Mouse (Mus musculus) heart, embryonic 15.5 days (tissue): ENCODE measurements at regions not wholly inside any gene's neighbourhood (a gene's known extent, or its start where the extent isn't known, plus 50 kb on each side); places are given as distances from the start of the nearest gene placed in this dataset.

ENCODE experiments used
- ATAC-seq: fragments of 200-750 bp; cut with Nextera tagmentation; replicated peaks from 2 replicates; pipeline ENCODE4 v1.8.0; 2017; ENCODE audit warnings: low read depth, moderate TSS enrichment; ENCODE audit not compliant: insufficient number of reproducible peaks, insufficient read depth, low FRiP score
- H3K27ac ChIP-seq: fragments of 300-500 bp; sonication (generic); 2 replicates; pipeline ENCODE4 v1.5.1; 2015; ENCODE audit warnings: mild to moderate bottlenecking, inconsistent platforms
- H3K27me3 ChIP-seq: fragments of 300-500 bp; sonication (generic); 2 replicates; pipeline ENCODE4 v1.6.1; 2015; ENCODE audit warnings: inconsistent platforms
- H3K36me3 ChIP-seq: fragments of 300-500 bp; sonication (generic); 2 replicates; pipeline ENCODE4 v1.6.1; 2015; ENCODE audit warnings: mild to moderate bottlenecking, inconsistent platforms
- H3K4me1 ChIP-seq: fragments of 300-500 bp; sonication (generic); replicated peaks from 2 replicates; pipeline ENCODE4 v1.6.1; 2015; ENCODE audit warnings: inconsistent platforms
- H3K4me2 ChIP-seq: fragments of 300-500 bp; sonication (generic); 2 replicates; pipeline ENCODE4 v1.6.1; 2015; ENCODE audit warnings: inconsistent platforms, mild to moderate bottlenecking, moderate library complexity
- H3K4me3 ChIP-seq: fragments of 300-500 bp; sonication (generic); 2 replicates; pipeline ENCODE4 v1.5.1; 2015; ENCODE audit warnings: mild to moderate bottlenecking, inconsistent platforms
- H3K9ac ChIP-seq: fragments of 300-500 bp; sonication (generic); 2 replicates; pipeline ENCODE4 v1.6.1; 2015; ENCODE audit warnings: mild to moderate bottlenecking, inconsistent platforms
- H3K9me3 ChIP-seq: fragments of 300-500 bp; sonication (generic); replicated peaks from 2 replicates; pipeline ENCODE4 v1.6.1; 2016; ENCODE audit warnings: inconsistent platforms
- WGBS: fragments of 180-500 bp; shearing (Covaris S2); methylation state at CpG from one replicate; pipeline ENCODE4 v1.1.7; 2015; ENCODE audit warnings: mixed read lengths; 5-methylcytosine and 5-hydroxymethylcytosine counted together

GRCm38 (mm10) chr3:60765079-60765478 is 237.5 kb upstream of the P2ry1 start:
- no peaks in the 10 kb centered on the region; the same call in 1 of the 2 replicates for H3K4me1 ChIP-seq
- H3K27me3 ChIP-seq = no peaks in the 10 kb centered on the region
- H3K36me3 ChIP-seq = no peaks in the 10 kb centered on the region
- H3K27ac ChIP-seq = no peak overlapping the region
- no peak overlapping the region for H3K4me2 ChIP-seq
- H3K9me3 ChIP-seq = no peaks in the 10 kb centered on the region
- no peak overlapping the region for H3K9ac ChIP-seq
- no peak for ATAC-seq
- WGBS = 60% methylated on average over 4 of the region's 4 CpGs
- H3K4me3 ChIP-seq = no peak overlapping the region

GRCm38 (mm10) chr3:60768996-60769395 is 233.6 kb upstream of the P2ry1 start:
- Histone ChIP-seq H3K4me3 (no peak overlapping the region), H3K9ac (no peak overlapping the region), H3K27ac (no peak overlapping the region), H3K9me3 (no peaks in the 10 kb centered on the region), H3K27me3 (no peaks in the 10 kb centered on the region), H3K36me3 (no peaks in the 10 kb centered on the region), H3K4me1 (0 out of 2 replicates have a peak, but pooled peaks cover 2% of the 10 kb centered on the region), H3K4me2 (no peak overlapping the region)
- ATAC-seq = no peak

GRCm38 (mm10) chr3:60771866-60772265 is 230.7 kb upstream of the P2ry1 start:
- H3K36me3 ChIP-seq = no peaks in the 10 kb centered on the region
- no peak for ATAC-seq
- WGBS = 55% methylated on average over 4 of the region's 4 CpGs
- no peak overlapping the region for H3K4me2 ChIP-seq
- H3K27me3 ChIP-seq = no peaks in the 10 kb centered on the region
- H3K9ac ChIP-seq = no peak overlapping the region
- no peak overlapping the region for H3K4me3 ChIP-seq
- 0 out of 2 replicates have a peak, but pooled peaks cover 2% of the 10 kb centered on the region for H3K4me1 ChIP-seq
- H3K9me3 ChIP-seq = no peaks in the 10 kb centered on the region
- H3K27ac ChIP-seq = no peak overlapping the region

GRCm38 (mm10) chr3:60773383-60773782 is 229.2 kb upstream of the P2ry1 start:
- Histone ChIP-seq H3K4me1 (0 out of 2 replicates have a peak, but pooled peaks cover 2% of the 10 kb centered on the region), H3K9me3 (no peaks in the 10 kb centered on the region), H3K27me3 (no peaks in the 10 kb centered on the region), H3K4me2 (no peak overlapping the region), H3K9ac (no peak overlapping the region), H3K4me3 (no peak overlapping the region), H3K27ac (no peak overlapping the region), H3K36me3 (no peaks in the 10 kb centered on the region)
- 0 out of 2 replicates have a peak, but pooled peaks have one; percentile 22 for ATAC-seq
- 48% methylated on average over 3 of the region's 3 CpGs for WGBS

GRCm38 (mm10) chr3:60785137-60785875 is 217.3 kb upstream of the P2ry1 start:
- ATAC-seq = peak; percentile 90
- Histone ChIP-seq H3K4me2 (peak overlapping the region; percentile 6; the same call in 1 of the 2 replicates), H3K36me3 (no peaks in the 10 kb centered on the region), H3K9me3 (no peaks in the 10 kb centered on the region), H3K4me1 (peaks cover 2% of the 10 kb centered on the region; the same call in 1 of the 2 replicates), H3K9ac (no peak overlapping the region), H3K27me3 (no peaks in the 10 kb centered on the region), H3K4me3 (no peak overlapping the region), H3K27ac (peak overlapping the region; percentile 70)
- 30% methylated on average over 9 of the region's 9 CpGs for WGBS

GRCm38 (mm10) chr3:60787989-60788388 is 214.6 kb upstream of the P2ry1 start:
- H3K4me2 ChIP-seq = no peak overlapping the region
- no peaks in the 10 kb centered on the region for H3K9me3 ChIP-seq
- WGBS = 63% methylated on average over 8 of the region's 8 CpGs
- H3K27me3 ChIP-seq = no peaks in the 10 kb centered on the region
- no peak for ATAC-seq
- H3K4me1 ChIP-seq = peaks cover 2% of the 10 kb centered on the region; the same call in 1 of the 2 replicates
- H3K9ac ChIP-seq = no peak overlapping the region
- no peak overlapping the region for H3K4me3 ChIP-seq
- H3K27ac ChIP-seq = no peak overlapping the region
- no peaks in the 10 kb centered on the region for H3K36me3 ChIP-seq

- H3K27ac ChIP-seq = no peak overlapping the region
- H3K4me2 ChIP-seq = no peak overlapping the region
- no peaks in the 10 kb centered on the region for H3K36me3 ChIP-seq
- H3K9me3 ChIP-seq = no peaks in the 10 kb centered on the region
- ATAC-seq = no peak
- H3K27me3 ChIP-seq = no peaks in the 10 kb centered on the region
- H3K9ac ChIP-seq = no peak overlapping the region
- WGBS = 76% methylated on average over 4 of the region's 4 CpGs
- H3K4me1 ChIP-seq = peaks cover 2% of the 10 kb centered on the region; the same call in 1 of the 2 replicates
- no peak overlapping the region for H3K4me3 ChIP-seq
Measured at GRCm38 (mm10) chr3:60789441-60789840, 213.2 kb upstream of the P2ry1 start.

GRCm38 (mm10) chr3:60792166-60792565 is 210.4 kb upstream of the P2ry1 start:
- 67% methylated on average over 4 of the region's 4 CpGs for WGBS
- no peaks in the 10 kb centered on the region for H3K27me3 ChIP-seq
- H3K4me1 ChIP-seq = no peaks in the 10 kb centered on the region; the same call in 1 of the 2 replicates
- H3K4me3 ChIP-seq = no peak overlapping the region
- no peak overlapping the region for H3K4me2 ChIP-seq
- H3K36me3 ChIP-seq = no peaks in the 10 kb centered on the region
- no peak overlapping the region for H3K9ac ChIP-seq
- H3K27ac ChIP-seq = no peak overlapping the region
- no peak for ATAC-seq
- H3K9me3 ChIP-seq = no peaks in the 10 kb centered on the region

- no peaks in the 10 kb centered on the region for H3K4me1 ChIP-seq
- no peak for ATAC-seq
Measured at GRCm38 (mm10) chr3:60796207-60796606, 206.4 kb upstream of the P2ry1 start.

GRCm38 (mm10) chr3:60797808-60798207 is 204.8 kb upstream of the P2ry1 start:
- no peaks in the 10 kb centered on the region for H3K9me3 ChIP-seq
- WGBS = 70% methylated on average over 6 of the region's 6 CpGs
- ATAC-seq = no peak
- no peaks in the 10 kb centered on the region for H3K27me3 ChIP-seq
- H3K9ac ChIP-seq = no peak overlapping the region
- H3K27ac ChIP-seq = peak overlapping the region; percentile 21
- no peaks in the 10 kb centered on the region for H3K4me1 ChIP-seq
- no peak overlapping the region for H3K4me2 ChIP-seq
- no peak overlapping the region for H3K4me3 ChIP-seq
- no peaks in the 10 kb centered on the region for H3K36me3 ChIP-seq

More at GRCm38 (mm10) chr3:60796207-60796606, 206.4 kb upstream of the P2ry1 start:
- H3K36me3 ChIP-seq = no peaks in the 10 kb centered on the region
- no peak overlapping the region for H3K4me3 ChIP-seq
- no peak overlapping the region for H3K27ac ChIP-seq
- H3K27me3 ChIP-seq = no peaks in the 10 kb centered on the region
- H3K9ac ChIP-seq = no peak overlapping the region
- 68% methylated on average over 2 of the region's 2 CpGs for WGBS
- no peak overlapping the region for H3K4me2 ChIP-seq
- no peaks in the 10 kb centered on the region for H3K9me3 ChIP-seq

GRCm38 (mm10) chr3:60798461-60798860 is 204.1 kb upstream of the P2ry1 start:
- no peak for ATAC-seq
- Histone ChIP-seq H3K27me3 (no peaks in the 10 kb centered on the region), H3K4me3 (no peak overlapping the region), H3K27ac (no peak overlapping the region), H3K4me1 (no peaks in the 10 kb centered on the region), H3K9me3 (no peaks in the 10 kb centered on the region), H3K36me3 (no peaks in the 10 kb centered on the region), H3K9ac (no peak overlapping the region), H3K4me2 (no peak overlapping the region)
- 60% methylated on average over 2 of the region's 2 CpGs for WGBS

GRCm38 (mm10) chr3:60798862-60799261 is 203.7 kb upstream of the P2ry1 start:
- H3K27me3 ChIP-seq = no peaks in the 10 kb centered on the region
- no peak overlapping the region for H3K4me2 ChIP-seq
- no peak for ATAC-seq
- no peaks in the 10 kb centered on the region for H3K36me3 ChIP-seq
- no peaks in the 10 kb centered on the region for H3K4me1 ChIP-seq
- H3K27ac ChIP-seq = no peak overlapping the region
- 72% methylated on average over 5 of the region's 5 CpGs for WGBS
- H3K9me3 ChIP-seq = no peaks in the 10 kb centered on the region
- no peak overlapping the region for H3K9ac ChIP-seq
- H3K4me3 ChIP-seq = no peak overlapping the region
